Mouse (Mus musculus): Measurements from ENCODE around the gene Lhb.
"Not testable (repeated sequence)": the region's sequence is repeated elsewhere in the genome, so short reads cannot be mapped to it uniquely, and the experiment has no call there.

Gene Lhb

GRCm38 (mm10) chr7:45455932-45456696, 35.5 kb downstream of the Lhb start:
- no peak for DNase-seq

GRCm38 (mm10) chr7:45456721-45457203, 36.1 kb downstream of the Lhb start:
- DNase-seq, result no peak

- no peak for DNase-seq
Measured at GRCm38 (mm10) chr7:45457204-45458060, 36.8 kb downstream of the Lhb start.

GRCm38 (mm10) chr7:45458748-45459563, 38.3 kb downstream of the Lhb start:
- peak; percentile 90 for DNase-seq

- DNase-seq, result peak; percentile 99
Measured at GRCm38 (mm10) chr7:45459564-45460140, 39.0 kb downstream of the Lhb start, which contains the start of gene Ftl1. TSS of gene Ftl1 (minus strand) at chr7:45459884.

- no peak for DNase-seq
Measured at GRCm38 (mm10) chr7:45460377-45460776, 39.8 kb downstream of the Lhb start.

GRCm38 (mm10) chr7:45460860-45461314, 40.3 kb downstream of the Lhb start:
- DNase-seq, result peak; percentile 68

- DNase-seq, result peak; percentile 42
Measured at GRCm38 (mm10) chr7:45461326-45461725, 40.7 kb downstream of the Lhb start.

GRCm38 (mm10) chr7:45461781-45462180, 41.2 kb downstream of the Lhb start:
- DNase-seq, result no peak

- no peak for DNase-seq
Measured at GRCm38 (mm10) chr7:45462325-45462724, 41.7 kb downstream of the Lhb start.

GRCm38 (mm10) chr7:45462868-45463267, 42.2 kb downstream of the Lhb start:
- not testable (repeated sequence) for DNase-seq

- DNase-seq, result no peak
Measured at GRCm38 (mm10) chr7:45463987-45464778, 43.6 kb downstream of the Lhb start.

GRCm38 (mm10) chr7:45465112-45465511, 44.5 kb downstream of the Lhb start:
- DNase-seq, result no peak

- no peak for DNase-seq
Measured at GRCm38 (mm10) chr7:45465549-45465948, 44.9 kb downstream of the Lhb start.

GRCm38 (mm10) chr7:45466283-45467089, 45.9 kb downstream of the Lhb start, which contains the start of gene Bax:
TSS of gene Bax (minus strand) at chr7:45466898.
- DNase-seq, result peak; percentile 100

- no peak for DNase-seq
Measured at GRCm38 (mm10) chr7:45467090-45467670, 46.6 kb downstream of the Lhb start.

GRCm38 (mm10) chr7:45470869-45471268, 50.2 kb downstream of the Lhb start:
- DNase-seq, result peak; percentile 86
